ENCODE assay signal across 7 mouse cellular contexts in genomic region chr14:119099570-119099891, GRCm38 (mm10). TPM values are rescaled to one million over a fixed set of nuclear protein-coding genes. Genes with fewer than 3 reads are reported as not detected.
DNase-seq lines count a peak whose midpoint lies in the region; ATAC-seq lines count a peak whose summit lies in the region.

No protein-coding gene starts in this region.

- no peaks in the 10 kb centered on the region for H3K9me3 ChIP-seq in lung, embryonic 16.5 days (ENCODE audit: control insufficient read depth, low read length)
- H3K9me3 ChIP-seq in forebrain, embryonic 12.5 days: no peaks in the 10 kb centered on the region
- H3K9me3 ChIP-seq in limb, embryonic 13.5 days: no peaks in the 10 kb centered on the region
- H3K9me3 ChIP-seq in stomach, embryonic 14.5 days (ENCODE audit: control insufficient read depth, low read depth, low read length): no peaks in the 10 kb centered on the region

- H3K27ac ChIP-seq in lung, embryonic 16.5 days (ENCODE audit: low read length): peak overlapping the region; percentile 74
- peak overlapping the region; percentile 80 for H3K27ac ChIP-seq in forebrain, embryonic 12.5 days
- peak overlapping the region; percentile 88 for H3K27ac ChIP-seq in limb, embryonic 13.5 days
- 0 out of 2 replicates have a peak overlapping the region, but pooled peaks have one; percentile 23 for H3K27ac ChIP-seq in stomach, embryonic 14.5 days (ENCODE audit: low read length)

- peak overlapping the region; percentile 78 for H3K4me3 ChIP-seq in lung, embryonic 16.5 days (ENCODE audit: low read length)
- H3K4me3 ChIP-seq in forebrain, embryonic 12.5 days (replicated peaks): peak overlapping the region; percentile 84
- peak overlapping the region; percentile 86 for H3K4me3 ChIP-seq in limb, embryonic 13.5 days
- H3K4me3 ChIP-seq in stomach, embryonic 14.5 days (ENCODE audit: low read depth, low read length): peak overlapping the region; percentile 66

- WGBS in lung, embryonic 16.5 days: 2% methylated on average over 13 of the region's 13 CpGs
- WGBS in forebrain, embryonic 12.5 days: 1% methylated on average over 13 of the region's 13 CpGs
- under 1% methylated on average over 13 of the region's 13 CpGs for WGBS in limb, embryonic 13.5 days
- WGBS in stomach, embryonic 14.5 days: 1% methylated on average over 13 of the region's 13 CpGs

- no peaks in the 10 kb centered on the region for H3K27me3 ChIP-seq in lung, embryonic 16.5 days (ENCODE audit: control insufficient read depth, insufficient read depth, low read depth, low read length)
- no peaks in the 10 kb centered on the region for H3K27me3 ChIP-seq in forebrain, embryonic 12.5 days
- no peaks in the 10 kb centered on the region for H3K27me3 ChIP-seq in limb, embryonic 13.5 days
- no peaks in the 10 kb centered on the region for H3K27me3 ChIP-seq in stomach, embryonic 14.5 days (ENCODE audit: control insufficient read depth, insufficient read depth, low read length)

- no peaks in the 10 kb centered on the region; the same call in 1 of the 2 replicates for H3K4me1 ChIP-seq in lung, embryonic 16.5 days (replicated peaks; ENCODE audit: control insufficient read depth, insufficient read depth, low read length)
- H3K4me1 ChIP-seq in forebrain, embryonic 12.5 days: peaks cover 14% of the 10 kb centered on the region
- peaks cover 17% of the 10 kb centered on the region for H3K4me1 ChIP-seq in limb, embryonic 13.5 days
- peaks cover 9% of the 10 kb centered on the region for H3K4me1 ChIP-seq in stomach, embryonic 14.5 days (ENCODE audit: control insufficient read depth, insufficient read depth, low read length)

- peak; percentile 78 for ATAC-seq in lung, embryonic 16.5 days (ENCODE audit: low read depth)
- ATAC-seq in forebrain, embryonic 12.5 days (ENCODE audit: low FRiP score): peak; percentile 87
- ATAC-seq in limb, embryonic 13.5 days (ENCODE audit: low FRiP score, low read depth): peak; percentile 79
- peak; percentile 77 for ATAC-seq in stomach, embryonic 14.5 days (ENCODE audit: insufficient number of reproducible peaks, insufficient read depth, low FRiP score, low read depth)
- no peak for ATAC-seq in megakaryocyte, adult 5-6 weeks (ENCODE audit: poor library complexity, severe bottlenecking)

- no peak for DNase-seq in lung, postnatal 10 days
- no peak for DNase-seq in cerebellum, postnatal 14 days

- peak overlapping the region; percentile 86 for H3K9ac ChIP-seq in lung, embryonic 16.5 days (ENCODE audit: low read length)
- peak overlapping the region; percentile 91 for H3K9ac ChIP-seq in forebrain, embryonic 12.5 days
- H3K9ac ChIP-seq in limb, embryonic 13.5 days: peak overlapping the region; percentile 91
- H3K9ac ChIP-seq in stomach, embryonic 14.5 days (replicated peaks; ENCODE audit: low read depth, low read length): peak overlapping the region; percentile 68

- H3K36me3 ChIP-seq in lung, embryonic 16.5 days (ENCODE audit: control insufficient read depth, insufficient read depth, low read length): no peaks in the 10 kb centered on the region
- no peaks in the 10 kb centered on the region for H3K36me3 ChIP-seq in forebrain, embryonic 12.5 days (replicated peaks)
- H3K36me3 ChIP-seq in limb, embryonic 13.5 days: peaks cover 6% of the 10 kb centered on the region
- H3K36me3 ChIP-seq in stomach, embryonic 14.5 days (ENCODE audit: control insufficient read depth, insufficient read depth, low read length): no peaks in the 10 kb centered on the region

- H3K4me2 ChIP-seq in lung, embryonic 16.5 days (ENCODE audit: low read depth, low read length): peak overlapping the region; percentile 93
- H3K4me2 ChIP-seq in forebrain, embryonic 12.5 days: peak overlapping the region; percentile 71
- peak overlapping the region; percentile 81 for H3K4me2 ChIP-seq in limb, embryonic 13.5 days (replicated peaks)
- H3K4me2 ChIP-seq in stomach, embryonic 14.5 days (replicated peaks; ENCODE audit: low read depth, low read length): peak overlapping the region; percentile 69

RNA-seq across cellular contexts. Expression of gene Uggt2, which starts 0.3 kb away (rescaled TPM):
- 15.7 and 16.7 TPM in 2 replicates for polyA plus RNA-seq in lung, embryonic 16.5 days (2015; fragmentation: Nextera tagmentation; extraction: Ambion mirVana)
- 20.4 and 25.8 TPM in 2 replicates for polyA plus RNA-seq in forebrain, embryonic 12.5 days (2016; fragmentation: Nextera tagmentation; extraction: Ambion mirVana)
- polyA plus RNA-seq in limb, embryonic 13.5 days (2015; fragmentation: Nextera tagmentation; extraction: Ambion mirVana): 21.1 and 21.3 TPM in 2 replicates
- 19.4 and 20.7 TPM in 2 replicates for polyA plus RNA-seq in stomach, embryonic 14.5 days (2014; fragmentation: Nextera tagmentation; extraction: Ambion mirVana)
- total RNA-seq in megakaryocyte, adult 5-6 weeks (2015): 0.58 and 1.6 TPM in 2 replicates
- total RNA-seq in megakaryocyte, adult 5-6 weeks (2017): 1.2 and 2.2 TPM in 2 replicates

RNA-seq across cellular contexts. Expression of gene Hs6st3, which starts 38.6 kb away (rescaled TPM):
- polyA plus RNA-seq in lung, embryonic 16.5 days (2015; fragmentation: Nextera tagmentation; extraction: Ambion mirVana): 0.43 and 0.52 TPM in 2 replicates
- polyA plus RNA-seq in forebrain, embryonic 12.5 days (2016; fragmentation: Nextera tagmentation; extraction: Ambion mirVana): 0.19 and 0.32 TPM in 2 replicates
- 0.24 and 0.40 TPM in 2 replicates for polyA plus RNA-seq in limb, embryonic 13.5 days (2015; fragmentation: Nextera tagmentation; extraction: Ambion mirVana)
- polyA plus RNA-seq in stomach, embryonic 14.5 days (2014; fragmentation: Nextera tagmentation; extraction: Ambion mirVana): 0.57 and 0.75 TPM in 2 replicates
- not detected in 2 replicates for total RNA-seq in megakaryocyte, adult 5-6 weeks (2015)
- total RNA-seq in megakaryocyte, adult 5-6 weeks (2017): not detected in 2 replicates

Comparison
In these comparisons a context has a peak if more than half of its experiments do, and no peak if none do; other contexts are left out.
1. H3K27ac ChIP-seq: peak in every context shown above with its lines; median percentile 88 in limb, embryonic 13.5 days; 80 in forebrain, embryonic 12.5 days; 74 in lung, embryonic 16.5 days; 23 in stomach, embryonic 14.5 days.